Mouse (Mus musculus) heart, embryonic 16.5 days (tissue): ENCODE results near the gene Smarca5. TPM values are rescaled to one million over a fixed set of nuclear protein-coding genes. Genes with fewer than 3 reads are reported as not detected.
"Not testable (repeated sequence)": the region's sequence is repeated elsewhere in the genome, so short reads cannot be mapped to it uniquely, and the experiment has no call there.

Experiments used
- ATAC-seq: fragments of 200-750 bp; cut with Nextera tagmentation; replicated peaks from 2 replicates; pipeline ENCODE4 v1.8.0; 2017; ENCODE audit warnings: moderate number of reproducible peaks; ENCODE audit not compliant: insufficient read depth, low FRiP score; ENCODE audit errors: extremely low read depth
- H3K27ac ChIP-seq: fragments of 300-500 bp; sonication (generic); 2 replicates; pipeline ENCODE4 v1.5.1; 2014; ENCODE audit warnings: mild to moderate bottlenecking, low read length, control low read depth, moderate library complexity
- H3K27me3 ChIP-seq: fragments of 300-500 bp; sonication (generic); 2 replicates; pipeline ENCODE4 v1.6.1; 2014; ENCODE audit warnings: low read length, mixed read lengths; ENCODE audit not compliant: control insufficient read depth, insufficient read depth
- H3K36me3 ChIP-seq: fragments of 300-500 bp; sonication (generic); 2 replicates; pipeline ENCODE4 v1.6.1; 2014; ENCODE audit not compliant: control insufficient read depth, insufficient read depth
- H3K4me1 ChIP-seq: fragments of 300-500 bp; sonication (generic); 2 replicates; pipeline ENCODE4 v1.6.1; 2014; ENCODE audit warnings: low read length, mixed read lengths; ENCODE audit not compliant: control insufficient read depth, insufficient read depth
- H3K4me2 ChIP-seq: fragments of 300-500 bp; sonication (generic); 2 replicates; pipeline ENCODE4 v1.6.1; 2014; ENCODE audit warnings: low read depth, mild to moderate bottlenecking, control low read depth, low read length
- H3K4me3 ChIP-seq: fragments of 300-500 bp; sonication (generic); 2 replicates; pipeline ENCODE4 v1.5.1; 2014; ENCODE audit warnings: mild to moderate bottlenecking, control low read depth, low read length
- H3K9ac ChIP-seq: fragments of 300-500 bp; sonication (generic); 2 replicates; pipeline ENCODE4 v1.6.1; 2014; ENCODE audit warnings: low read length, control low read depth
- H3K9me3 ChIP-seq: fragments of 300-500 bp; sonication (generic); replicated peaks from 2 replicates; pipeline ENCODE4 v1.6.1; 2016; ENCODE audit warnings: low read length; ENCODE audit not compliant: control insufficient read depth
- WGBS: fragments of 180-500 bp; shearing (Covaris S2); extraction: QIAGEN DNeasy Blood & Tissue Kit; methylation state at CpG from one replicate; pipeline ENCODE4 v1.1.7; 2014; 5-methylcytosine and 5-hydroxymethylcytosine counted together
- polyA plus RNA-seq: library from polyadenylated mRNA; unstranded; fragments of >200 nt; fragmentation: Nextera tagmentation; extraction: Ambion mirVana; gene quantifications from 2 replicates; pipeline ENCODE4 v1.2.1, GENCODE M21; 2015

Gene Smarca5
- 33.2 and 35.6 TPM in 2 replicates for polyA plus RNA-seq

GRCm38 (mm10) chr8:80739155-80739924, at the start of gene Smarca5:
Smarca5 (minus strand) TSS chr8:80739497.
- 2% methylated on average over 79 of the region's 91 CpGs for WGBS
- peak; percentile 91 for ATAC-seq

GRCm38 (mm10) chr8:80784559-80784958, 45.3 kb upstream of the Smarca5 start:
- no peaks in the 10 kb centered on the region for H3K27me3 ChIP-seq
- H3K9ac ChIP-seq = no peak overlapping the region
- H3K4me1 ChIP-seq = peaks cover 5% of the 10 kb centered on the region; the same call in 1 of the 2 replicates
- no peak overlapping the region for H3K4me3 ChIP-seq
- WGBS = 78% methylated on average over 9 of the region's 9 CpGs
- H3K36me3 ChIP-seq = peaks cover 41% of the 10 kb centered on the region
- no peak overlapping the region for H3K27ac ChIP-seq
- no peak for ATAC-seq
- no peaks in the 10 kb centered on the region for H3K9me3 ChIP-seq
- no peak overlapping the region for H3K4me2 ChIP-seq

More at GRCm38 (mm10) chr8:80739155-80739924, at the start of gene Smarca5:
- H3K4me2 ChIP-seq = peak within 1 kb of the TSS; percentile 86
- peak within 1 kb of the TSS; percentile 96 for H3K27ac ChIP-seq
- not testable (repeated sequence) for H3K27me3 ChIP-seq, H3K36me3 ChIP-seq, H3K9me3 ChIP-seq
- peak within 1 kb of the TSS; percentile 95 for H3K9ac ChIP-seq
- peak within 1 kb of the TSS; percentile 86 for H3K4me3 ChIP-seq
- peaks cover 13% of the 10 kb centered on the region for H3K4me1 ChIP-seq

- H3K36me3 ChIP-seq = peaks cover 38% of the 10 kb centered on the region
Observed at GRCm38 (mm10) chr8:80783271-80783670, 44.0 kb upstream of the Smarca5 start.

DNA sequence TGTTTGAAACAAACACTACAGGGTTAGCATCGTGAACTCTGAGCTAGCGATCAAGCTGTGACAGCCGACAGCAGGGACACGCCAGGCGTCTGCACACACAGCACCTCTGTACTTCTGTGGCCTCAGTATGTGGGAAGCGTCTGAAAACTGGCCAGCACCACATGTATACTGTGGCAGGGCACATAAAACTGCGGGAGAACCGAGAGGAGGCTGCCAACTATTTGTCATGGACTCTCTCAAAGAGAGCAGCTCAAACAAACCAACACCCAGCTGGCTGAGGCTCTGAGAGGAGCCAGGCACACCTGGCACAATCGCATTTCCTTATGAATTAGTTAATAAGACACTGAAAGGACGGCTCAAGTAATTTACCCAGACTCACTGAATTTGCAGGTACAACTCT, 42.0 kb upstream of the Smarca5 start:
- no peak overlapping the region for H3K4me3 ChIP-seq
- H3K9me3 ChIP-seq = no peaks in the 10 kb centered on the region
- H3K36me3 ChIP-seq = peaks cover 44% of the 10 kb centered on the region
- 0 out of 2 replicates have a peak overlapping the region, but pooled peaks have one; percentile 8 for H3K27ac ChIP-seq
- H3K9ac ChIP-seq = no peak overlapping the region
- ATAC-seq = peak; percentile 33; the same call in 1 of the 2 replicates
- no peaks in the 10 kb centered on the region for H3K27me3 ChIP-seq
- H3K4me1 ChIP-seq = peaks cover 8% of the 10 kb centered on the region; the same call in 1 of the 2 replicates
- no peak overlapping the region for H3K4me2 ChIP-seq
- 40% methylated on average over 10 of the region's 10 CpGs for WGBS

More at GRCm38 (mm10) chr8:80783271-80783670, 44.0 kb upstream of the Smarca5 start:
- Histone ChIP-seq H3K4me1 (peaks cover 8% of the 10 kb centered on the region; the same call in 1 of the 2 replicates), H3K4me2 (no peak overlapping the region), H3K4me3 (no peak overlapping the region), H3K9ac (no peak overlapping the region), H3K9me3 (no peaks in the 10 kb centered on the region), H3K27ac (no peak overlapping the region), H3K27me3 (no peaks in the 10 kb centered on the region)
- 97% methylated on average over 4 of the region's 4 CpGs for WGBS
- ATAC-seq = no peak

DNA sequence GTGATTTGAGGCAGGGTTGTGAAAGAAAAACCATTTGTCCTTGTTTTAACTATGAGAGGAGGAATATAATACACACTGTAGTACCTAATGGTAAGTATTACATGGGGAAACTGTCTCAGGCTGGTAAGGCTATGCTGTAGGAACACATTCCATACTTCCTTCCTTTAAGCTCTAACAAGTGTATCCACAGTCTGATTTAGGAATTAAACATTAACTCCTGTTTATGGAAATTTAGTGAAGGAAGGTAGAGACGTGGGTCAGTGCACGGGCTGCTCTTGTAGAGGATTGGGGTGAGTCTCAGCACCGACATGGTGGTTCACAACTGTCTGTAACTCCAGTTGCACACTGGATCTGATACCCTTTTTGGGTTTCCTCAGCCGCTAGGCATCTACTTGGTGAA, 41.0 kb upstream of the Smarca5 start:
- no peaks in the 10 kb centered on the region for H3K9me3 ChIP-seq
- H3K4me3 ChIP-seq = no peak overlapping the region
- no peak overlapping the region for H3K4me2 ChIP-seq
- no peak for ATAC-seq
- peaks cover 8% of the 10 kb centered on the region; the same call in 1 of the 2 replicates for H3K4me1 ChIP-seq
- no peak overlapping the region for H3K9ac ChIP-seq
- H3K27me3 ChIP-seq = no peaks in the 10 kb centered on the region
- 83% methylated on average over 4 of the region's 4 CpGs for WGBS
- H3K27ac ChIP-seq = no peak overlapping the region
- H3K36me3 ChIP-seq = peaks cover 44% of the 10 kb centered on the region

- H3K9ac ChIP-seq = no peak overlapping the region
- no peaks in the 10 kb centered on the region for H3K9me3 ChIP-seq
- H3K4me1 ChIP-seq = peaks cover 8% of the 10 kb centered on the region; the same call in 1 of the 2 replicates
- no peak overlapping the region for H3K27ac ChIP-seq
- ATAC-seq = no peak; the same call in 1 of the 2 replicates
- H3K4me2 ChIP-seq = no peak overlapping the region
- WGBS = 70% methylated on average over 8 of the region's 8 CpGs
- H3K27me3 ChIP-seq = no peaks in the 10 kb centered on the region
- H3K4me3 ChIP-seq = no peak overlapping the region
- peaks cover 37% of the 10 kb centered on the region for H3K36me3 ChIP-seq
Observed at GRCm38 (mm10) chr8:80776436-80776835, 37.1 kb upstream of the Smarca5 start.

DNA sequence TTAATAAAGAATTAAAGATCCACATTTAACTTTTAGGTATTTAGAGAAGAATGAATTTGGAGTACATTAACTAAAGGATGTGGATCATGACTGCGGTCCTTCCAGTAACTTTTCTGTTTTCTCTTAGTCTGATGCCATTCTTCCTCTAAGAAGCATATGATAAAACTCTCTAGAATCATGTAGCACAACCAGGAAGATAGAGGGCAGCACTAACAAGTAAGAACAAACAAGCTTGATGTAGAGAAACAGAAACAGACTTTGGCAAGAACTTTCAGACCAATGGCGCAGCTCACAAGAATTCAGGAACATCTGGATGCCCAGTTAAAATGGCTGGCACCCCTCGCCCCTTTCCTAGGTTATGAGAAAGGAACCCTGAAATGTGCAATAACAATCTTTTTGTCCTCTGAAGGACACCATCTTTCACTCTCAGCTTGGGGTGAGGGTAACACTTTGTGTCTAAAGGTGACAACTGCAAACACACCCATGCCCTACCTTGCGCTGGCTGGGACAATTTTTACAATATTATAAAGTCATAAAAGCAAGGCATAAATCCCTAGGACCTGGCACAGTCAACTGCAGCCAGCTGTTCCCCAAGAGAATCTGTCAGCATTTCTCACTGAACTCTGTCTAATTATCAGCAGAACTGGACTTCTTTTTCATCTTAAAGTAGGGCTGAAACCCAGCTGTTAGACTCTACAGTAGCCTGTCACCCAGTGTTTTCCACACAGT, 33.6 kb upstream of the Smarca5 start:
- 0 out of 2 replicates have a peak, but pooled peaks cover 2% of the 10 kb centered on the region for H3K4me1 ChIP-seq
- 79% methylated on average over 4 of the region's 4 CpGs for WGBS
- no peak overlapping the region for H3K4me3 ChIP-seq
- no peak for ATAC-seq
- no peaks in the 10 kb centered on the region for H3K27me3 ChIP-seq
- H3K9ac ChIP-seq = no peak overlapping the region
- no peak overlapping the region for H3K27ac ChIP-seq
- no peaks in the 10 kb centered on the region for H3K9me3 ChIP-seq
- H3K36me3 ChIP-seq = peaks cover 57% of the 10 kb centered on the region
- no peak overlapping the region for H3K4me2 ChIP-seq

DNA sequence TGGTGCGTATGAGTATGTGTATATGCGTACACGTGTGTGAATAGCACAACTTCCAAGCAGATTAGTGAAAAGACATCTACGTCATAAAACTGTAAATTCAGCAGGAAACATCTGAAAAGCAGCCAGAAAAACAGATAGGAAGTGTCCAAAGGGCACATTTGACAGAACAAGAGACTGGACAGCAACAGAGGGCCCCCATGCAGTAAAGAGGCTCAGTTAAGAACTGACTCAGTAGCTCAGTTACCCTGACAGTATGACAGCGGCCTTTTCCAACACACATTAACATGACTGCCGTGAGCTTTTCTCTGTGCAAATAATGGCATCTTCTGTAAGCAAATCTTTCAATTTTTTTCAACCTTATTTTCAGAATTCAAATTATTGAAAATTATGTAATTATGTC, 29.2 kb upstream of the Smarca5 start:
- H3K9me3 ChIP-seq = no peaks in the 10 kb centered on the region
- no peak overlapping the region for H3K27ac ChIP-seq
- no peak overlapping the region for H3K9ac ChIP-seq
- WGBS = 88% methylated on average over 6 of the region's 6 CpGs
- no peak overlapping the region for H3K4me3 ChIP-seq
- H3K4me2 ChIP-seq = no peak overlapping the region
- no peaks in the 10 kb centered on the region for H3K27me3 ChIP-seq
- ATAC-seq = no peak
- H3K36me3 ChIP-seq = peaks cover 60% of the 10 kb centered on the region
- no peaks in the 10 kb centered on the region for H3K4me1 ChIP-seq
